Mouse (Mus musculus) lung, postnatal 0 days (tissue): ENCODE data around the gene Nkain2.

Experiments
- CTCF ChIP-seq: IDR thresholded peaks from 2 replicates; pipeline ENCODE4 v1.5.1; 2016; ENCODE audit warnings: antibody characterized with exemption, mild to moderate bottlenecking
- EP300 ChIP-seq: IDR thresholded peaks from 2 replicates; pipeline ENCODE4 v1.6.1; 2016; ENCODE audit warnings: antibody characterized with exemption, mild to moderate bottlenecking, control low read depth

GRCm38 (mm10) chr10:32576559-32577275, 313.5 kb downstream of the Nkain2 start:
- no peak for TF ChIP-seq CTCF
- no peak for TF ChIP-seq EP300
